Mouse (Mus musculus): ENCODE measurements around the gene Nicn1.
"Not testable (repeated sequence)": the region's sequence is repeated elsewhere in the genome, so short reads cannot be mapped to it uniquely, and the experiment has no call there.

Nicn1 gene

DNA sequence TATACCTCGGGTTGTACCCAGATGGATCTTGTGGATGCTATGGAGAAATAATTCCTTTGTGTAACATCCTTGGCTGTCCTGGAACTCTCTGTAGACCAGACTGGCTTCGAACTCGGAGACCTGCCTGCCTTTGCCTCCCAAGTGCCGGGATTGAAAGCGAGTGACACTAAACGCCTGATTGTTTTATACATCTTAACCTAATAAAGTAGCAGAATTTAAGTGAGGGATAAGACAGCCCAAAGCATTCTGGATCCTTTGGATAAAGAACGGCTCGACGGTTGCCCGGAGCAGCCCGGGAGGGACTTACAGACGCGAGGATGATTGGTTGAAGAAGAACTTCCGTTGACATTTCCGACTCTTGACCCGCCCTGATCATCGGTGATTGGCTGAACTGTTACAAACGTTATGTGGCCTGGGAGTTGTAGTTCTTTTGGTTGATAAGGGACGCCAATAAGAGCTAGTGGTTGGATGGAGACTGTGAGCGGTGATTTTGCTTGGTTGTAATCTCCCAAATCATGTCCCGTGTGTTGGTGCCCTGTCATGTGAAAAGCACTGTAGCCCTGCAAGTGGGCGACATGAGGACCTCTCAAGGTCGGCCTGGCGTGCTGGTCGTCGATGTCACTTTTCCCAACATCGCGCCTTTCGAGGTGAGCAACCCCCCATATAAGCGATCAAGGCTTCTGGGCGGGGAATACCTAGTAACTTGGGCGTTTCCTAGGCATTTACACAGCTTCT lies at the start of gene Nicn1:
TSS of gene Nicn1 (plus strand) at position 414 of the 735 bp plus-strand sequence.
- DNase-seq (ENCODE audit: low read depth, low spot score): peak; percentile 95

DNA sequence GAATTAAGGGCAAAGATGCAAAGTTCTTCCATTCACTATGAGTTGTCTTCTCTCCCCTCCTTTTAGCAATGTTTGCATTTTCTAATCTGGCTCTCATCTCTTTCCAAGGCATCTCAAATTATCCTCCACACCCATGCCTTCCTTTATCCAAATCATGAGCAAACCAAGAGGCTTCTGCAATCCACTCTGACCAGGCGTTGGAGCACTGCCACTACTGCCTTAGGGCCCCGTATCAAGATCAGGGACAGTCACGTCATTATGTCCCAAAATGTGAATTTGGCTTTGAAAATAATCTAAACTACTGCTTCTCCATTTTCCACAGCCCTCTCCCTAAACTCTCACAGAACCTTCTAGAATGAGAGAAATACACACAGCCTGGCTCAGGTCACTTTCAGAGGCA lies 45.7 kb upstream of the Nicn1 start:
- no peak for DNase-seq (ENCODE audit: low read depth, low spot score)

DNA sequence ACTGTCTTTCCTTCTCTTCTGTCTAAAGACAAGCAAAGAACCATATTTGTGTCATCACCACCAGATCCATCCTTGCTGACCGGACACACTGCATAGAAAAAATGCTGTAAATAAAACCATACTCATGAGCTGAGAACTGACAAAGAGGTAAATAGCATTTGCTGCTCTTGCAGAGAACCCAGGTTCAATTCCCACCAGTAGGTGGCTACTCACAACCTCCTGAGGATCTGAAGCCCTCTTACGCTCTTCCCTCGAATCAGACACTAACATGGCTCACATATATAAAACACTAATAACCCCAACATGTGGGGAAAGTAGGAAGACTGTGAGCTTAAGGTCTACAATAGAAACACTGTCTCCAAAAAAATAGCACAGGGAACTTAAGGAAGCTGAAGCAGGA lies 45.2 kb upstream of the Nicn1 start:
- DNase-seq (ENCODE audit: low read depth, low spot score): no peak

DNA sequence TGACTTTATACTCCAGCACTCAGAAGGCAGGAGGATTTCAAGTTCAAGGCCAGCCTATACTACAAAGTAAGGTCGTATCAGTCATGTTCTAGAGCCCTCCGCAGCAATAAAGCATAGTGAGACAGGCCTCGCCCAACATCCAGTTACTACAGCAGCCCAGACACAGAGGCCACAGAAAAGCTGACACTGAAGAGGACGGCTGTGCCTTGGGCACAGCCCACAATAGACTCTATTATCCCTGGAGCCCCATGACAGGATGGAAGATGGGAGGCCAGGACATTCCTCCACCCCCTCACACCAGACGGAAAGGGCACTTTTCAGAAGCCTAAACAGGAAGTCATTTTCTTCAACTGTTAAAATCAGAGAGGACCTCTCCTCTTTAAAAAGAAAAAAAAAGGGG lies 41.3 kb upstream of the Nicn1 start:
- no peak for DNase-seq (ENCODE audit: low read depth, low spot score)

DNA sequence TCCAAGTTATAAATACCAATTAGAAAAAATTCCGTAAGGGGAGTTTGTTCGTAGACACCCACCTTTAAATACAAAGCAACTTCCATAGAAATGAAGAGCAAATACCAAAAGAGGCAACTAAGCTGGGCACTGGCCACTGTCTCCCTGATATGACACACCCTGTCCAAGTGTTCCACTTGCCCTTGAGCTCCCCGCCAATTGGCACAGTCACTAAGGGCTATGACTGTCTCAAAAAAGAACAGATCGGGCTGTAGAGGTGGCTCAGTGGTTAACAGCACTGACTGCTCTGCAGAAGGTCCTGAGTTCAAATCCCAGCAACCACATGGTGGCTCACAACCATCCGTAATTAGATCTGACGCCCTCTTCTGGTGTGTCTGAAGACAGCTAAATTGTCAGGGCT lies 38.4 kb upstream of the Nicn1 start:
- no peak for DNase-seq (ENCODE audit: low read depth, low spot score)

DNA sequence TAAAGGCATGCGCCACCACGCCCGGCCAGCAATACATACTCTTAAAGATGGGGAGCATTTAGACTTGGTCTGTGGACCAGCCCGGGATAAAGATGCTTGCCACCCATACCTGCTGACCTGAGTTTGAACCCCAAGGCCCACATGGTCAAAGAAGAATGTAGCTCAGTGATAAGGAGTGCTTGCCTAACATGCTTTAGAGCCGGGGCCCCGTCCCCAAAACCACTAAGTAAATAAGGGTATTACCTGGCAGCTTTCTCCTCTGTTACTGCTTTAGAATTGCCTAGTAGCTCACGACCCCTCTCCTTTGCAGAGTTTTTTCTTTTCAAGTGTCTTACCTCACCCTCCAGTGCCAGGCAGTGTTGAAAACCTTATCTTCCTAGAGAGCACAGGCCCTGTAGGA lies 37.5 kb upstream of the Nicn1 start:
- DNase-seq (ENCODE audit: low read depth, low spot score): no peak

DNA sequence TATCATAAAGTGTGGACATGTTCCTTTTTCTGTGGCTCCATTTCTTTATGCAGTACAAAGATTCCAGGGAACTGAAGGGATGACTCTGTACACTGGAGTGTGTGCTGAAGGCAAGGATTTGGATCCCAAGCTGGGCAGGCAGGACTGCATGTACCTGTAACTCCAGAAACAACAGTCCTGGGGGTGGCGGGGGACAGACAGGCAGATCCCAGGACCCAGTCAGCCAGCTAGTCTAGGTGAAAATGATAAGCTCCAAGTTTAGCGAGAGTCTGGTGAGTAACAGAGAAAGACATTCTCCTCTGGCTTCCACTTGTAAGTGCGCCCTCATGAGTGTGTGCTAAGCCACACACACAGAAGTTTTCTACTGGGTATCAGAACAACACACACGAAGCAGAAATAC lies 29.7 kb upstream of the Nicn1 start:
- DNase-seq (ENCODE audit: low read depth, low spot score): no peak

DNA sequence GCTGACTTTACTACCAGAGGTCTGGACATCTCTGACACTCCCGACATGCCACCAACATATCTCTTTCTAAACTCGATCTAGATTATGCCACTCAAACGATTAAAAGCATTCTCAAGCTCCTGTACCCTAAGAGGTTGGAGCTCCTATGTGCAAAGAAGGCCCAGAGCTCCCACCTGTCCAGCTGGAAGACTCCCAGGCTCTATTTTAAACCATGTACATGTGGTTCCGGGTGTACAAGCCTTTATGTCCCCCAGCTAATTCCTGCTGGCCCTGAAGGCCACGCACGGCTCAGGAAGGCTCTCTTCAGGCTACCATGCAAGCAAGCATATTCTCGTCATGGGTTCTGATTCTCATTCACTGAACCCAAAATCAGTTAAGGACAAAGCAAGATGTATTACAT lies 28.4 kb upstream of the Nicn1 start:
- no peak for DNase-seq (ENCODE audit: low read depth, low spot score)

DNA sequence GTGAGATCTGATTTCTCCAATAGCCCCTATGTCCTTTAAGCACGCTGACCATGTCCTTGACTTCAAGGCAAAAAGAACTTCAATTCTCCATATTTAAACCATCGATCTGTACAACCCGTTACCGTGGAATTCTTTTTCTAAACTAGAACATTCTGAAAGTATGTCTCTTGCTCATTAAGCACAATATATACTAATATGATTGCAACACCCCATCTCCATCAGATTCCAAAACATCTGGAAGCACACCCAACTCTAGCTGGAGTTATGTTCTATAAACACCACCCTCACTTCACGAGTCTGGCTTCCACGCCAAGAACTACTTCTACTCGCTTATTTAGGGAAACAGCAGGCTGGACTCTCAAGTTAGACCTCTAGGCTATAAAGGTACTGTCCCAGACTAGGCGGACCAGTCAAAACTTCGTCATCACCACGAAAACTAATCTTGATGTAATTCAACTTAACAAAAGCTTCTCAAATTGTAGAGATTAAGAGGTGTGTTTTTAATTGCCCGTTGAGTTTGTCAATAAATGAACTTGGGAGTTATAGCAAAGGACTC lies 27.7 kb upstream of the Nicn1 start:
- no peak for DNase-seq (ENCODE audit: low read depth, low spot score)

DNA sequence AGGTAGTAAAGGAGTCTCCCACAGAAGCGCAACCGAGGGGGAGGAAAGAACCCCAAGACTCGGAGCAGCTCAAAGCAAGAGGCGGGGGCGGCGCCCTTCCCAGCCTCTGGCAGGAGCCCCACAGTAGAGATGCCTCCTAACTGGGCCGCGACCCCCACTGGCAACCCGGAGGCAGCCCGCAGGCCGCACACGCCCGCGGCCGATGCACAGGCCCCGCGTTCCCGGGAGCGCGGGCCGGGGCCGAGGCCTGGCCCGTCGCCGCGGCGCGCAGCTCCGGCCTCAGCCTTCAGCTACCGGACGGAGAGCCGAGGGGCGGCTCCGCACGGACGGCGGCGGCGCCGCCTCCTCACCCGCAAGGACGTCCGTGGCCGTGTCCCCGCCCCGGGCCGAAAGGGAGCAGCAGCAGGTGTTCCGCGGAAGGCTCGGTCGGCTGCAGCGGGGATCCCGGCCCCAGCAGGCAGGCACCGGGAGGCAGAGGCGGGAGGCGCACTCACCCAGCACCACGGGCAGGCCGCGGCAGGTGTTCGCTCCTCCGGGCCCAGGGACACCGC lies 27.0 kb upstream of the Nicn1 start:
- no peak for DNase-seq (ENCODE audit: low read depth, low spot score)

DNA sequence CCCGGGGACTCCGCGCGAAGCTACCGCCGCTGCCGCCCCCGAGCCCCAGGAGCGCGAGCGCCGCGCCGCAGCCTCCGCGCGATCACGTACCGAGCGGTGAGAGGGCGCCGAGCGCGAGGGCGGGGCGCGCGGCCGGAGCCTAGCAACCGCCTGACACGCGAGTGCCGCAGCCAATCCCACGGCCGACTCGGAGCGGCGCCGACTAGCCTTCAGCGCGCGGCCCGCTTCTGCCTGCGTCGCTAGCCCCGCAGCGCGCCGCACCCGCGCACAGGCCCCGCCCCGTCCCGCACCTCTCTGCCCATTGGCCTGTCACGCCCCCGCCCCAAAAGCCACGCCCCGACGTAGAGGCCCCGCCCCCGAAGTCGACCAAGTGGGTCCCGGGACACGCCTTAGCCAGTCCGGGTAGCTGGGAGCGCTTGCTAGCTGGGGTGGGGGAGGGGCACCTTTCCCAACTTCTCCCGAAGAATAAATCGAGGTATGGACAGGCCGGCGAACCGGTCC lies 26.5 kb upstream of the Nicn1 start, which contains the start of gene Dag1:
TSS of gene Dag1 (minus strand) at position 269 of the 501 bp plus-strand sequence.
- DNase-seq (ENCODE audit: low read depth, low spot score): peak; percentile 97

DNA sequence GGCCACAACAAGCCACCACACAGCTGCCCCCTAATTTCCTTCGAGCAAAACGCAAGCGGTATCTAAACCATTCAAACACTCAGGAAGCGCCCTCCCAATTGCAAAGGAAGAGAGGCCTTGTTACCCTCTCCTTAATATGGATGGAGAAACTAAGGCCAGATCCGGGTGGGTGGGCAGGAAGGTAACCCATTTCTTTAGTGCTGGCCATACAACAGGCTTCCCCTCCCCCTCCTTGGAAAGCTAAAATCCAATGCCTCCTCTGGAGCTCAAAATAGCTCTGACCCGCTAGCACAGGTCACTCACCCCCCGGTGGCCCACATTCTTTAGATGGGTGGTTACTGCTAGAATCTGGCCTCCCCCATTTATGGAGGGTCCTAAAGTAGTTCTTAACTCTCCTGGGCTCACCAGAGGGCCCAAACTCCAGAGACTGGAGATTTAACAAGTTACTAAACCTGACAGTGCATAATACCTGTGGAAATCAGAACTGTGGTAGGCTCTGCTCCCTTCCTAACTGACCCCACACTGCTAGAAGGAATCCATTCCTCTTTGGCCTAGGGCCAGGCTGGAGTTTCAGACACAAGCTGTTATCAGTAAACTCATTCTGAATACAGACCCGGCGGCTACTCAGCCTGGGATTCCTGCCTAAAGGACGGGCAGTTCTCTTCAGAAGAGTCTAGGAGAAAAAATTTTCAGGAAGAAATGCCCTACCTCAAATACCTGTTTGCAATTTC lies 25.9 kb upstream of the Nicn1 start:
- DNase-seq (ENCODE audit: low read depth, low spot score): peak; percentile 61

DNA sequence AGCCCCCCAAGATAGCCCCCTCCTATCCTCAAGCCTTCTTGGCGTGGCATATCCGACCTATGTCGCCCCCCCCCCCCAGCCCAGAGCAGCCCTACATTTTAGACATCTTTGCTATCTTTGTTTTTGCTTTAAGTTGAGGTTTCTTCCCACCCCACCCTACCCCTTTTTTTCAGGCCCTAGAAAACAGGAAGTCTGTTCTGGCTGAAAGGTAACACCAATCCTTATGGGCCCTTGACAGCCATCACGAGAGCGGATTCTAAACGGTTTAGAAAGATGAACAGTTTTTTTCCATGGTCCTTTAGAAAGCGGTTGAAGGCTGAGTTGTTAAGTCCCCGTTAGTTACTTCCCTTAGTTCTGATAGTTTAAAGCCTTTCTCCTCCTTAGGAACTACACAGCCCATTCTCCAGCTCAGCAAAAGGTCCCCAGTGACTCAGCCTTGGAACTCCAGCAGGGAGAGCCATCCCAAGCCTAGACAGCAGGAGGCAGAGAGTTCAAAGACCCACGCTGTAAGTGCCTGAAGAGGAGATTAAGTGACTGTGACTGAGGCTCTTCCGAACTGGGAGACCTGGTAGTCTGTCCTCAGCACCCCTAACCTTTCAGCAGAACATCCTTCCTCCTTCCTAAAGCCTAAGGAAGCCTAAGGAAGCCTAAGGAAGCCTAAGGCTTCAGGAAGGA lies 23.8 kb upstream of the Nicn1 start:
- DNase-seq (ENCODE audit: low read depth, low spot score): no peak

DNA sequence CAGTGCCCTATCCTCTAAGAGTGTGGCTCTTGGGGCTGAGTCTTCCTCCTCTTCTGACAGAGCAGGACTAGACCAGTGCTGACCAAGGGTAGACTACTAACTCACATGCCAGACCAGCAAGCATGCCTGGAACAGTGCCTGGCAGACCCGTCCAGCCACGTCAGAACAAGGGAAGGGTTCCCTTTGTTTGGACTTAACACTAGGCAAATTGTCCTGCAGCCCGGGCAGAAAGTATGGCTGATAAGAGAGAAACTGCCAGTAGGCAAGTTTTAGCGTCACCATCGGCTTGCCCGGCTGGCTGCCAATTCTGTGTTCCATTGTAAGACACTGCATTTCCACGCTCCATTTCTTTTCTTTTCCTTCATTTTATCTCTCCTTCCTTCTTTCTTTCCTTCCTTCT lies 22.5 kb upstream of the Nicn1 start:
- no peak for DNase-seq (ENCODE audit: low read depth, low spot score)

DNA sequence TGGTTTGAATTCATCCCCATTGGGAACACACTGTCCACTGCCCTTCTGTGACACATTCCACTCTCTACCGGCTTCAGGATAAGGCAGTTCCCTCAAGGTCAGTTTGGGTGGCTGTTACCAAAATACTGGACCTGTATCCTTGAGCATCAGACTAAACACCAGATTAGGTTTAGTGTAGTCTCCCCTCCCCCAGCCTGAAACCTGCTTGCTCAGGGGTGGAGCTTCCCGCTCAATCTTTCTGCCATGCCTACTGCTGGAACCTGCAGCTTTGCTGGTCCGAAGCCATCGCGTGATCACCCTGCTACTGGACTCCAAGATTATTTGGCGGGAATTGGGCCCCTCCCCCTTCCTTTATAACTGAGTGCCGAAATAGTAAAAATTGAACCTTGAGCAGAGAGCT lies 21.5 kb upstream of the Nicn1 start:
- not testable (repeated sequence) for DNase-seq (ENCODE audit: low read depth, low spot score)

DNA sequence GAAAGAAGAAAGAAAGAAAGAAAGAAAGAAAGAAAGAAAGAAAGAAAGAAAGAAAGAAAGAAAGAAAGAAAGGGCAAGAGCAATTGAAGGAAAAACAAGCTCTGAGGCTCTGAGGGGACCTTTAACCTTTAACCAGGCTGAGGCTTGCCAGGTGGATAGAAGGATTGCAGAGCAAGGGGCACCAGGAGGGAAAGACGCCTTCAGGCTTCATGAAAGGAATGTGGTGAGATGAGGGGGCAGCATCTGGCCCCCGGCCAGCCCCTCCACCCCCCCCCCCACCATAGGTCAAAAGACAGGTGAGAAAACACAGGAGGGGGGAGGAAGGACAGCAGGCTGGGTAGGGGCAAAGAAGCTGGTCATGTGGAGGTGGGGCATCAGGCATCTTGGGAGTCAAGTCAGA lies 18.3 kb upstream of the Nicn1 start:
- no peak for DNase-seq (ENCODE audit: low read depth, low spot score)

DNA sequence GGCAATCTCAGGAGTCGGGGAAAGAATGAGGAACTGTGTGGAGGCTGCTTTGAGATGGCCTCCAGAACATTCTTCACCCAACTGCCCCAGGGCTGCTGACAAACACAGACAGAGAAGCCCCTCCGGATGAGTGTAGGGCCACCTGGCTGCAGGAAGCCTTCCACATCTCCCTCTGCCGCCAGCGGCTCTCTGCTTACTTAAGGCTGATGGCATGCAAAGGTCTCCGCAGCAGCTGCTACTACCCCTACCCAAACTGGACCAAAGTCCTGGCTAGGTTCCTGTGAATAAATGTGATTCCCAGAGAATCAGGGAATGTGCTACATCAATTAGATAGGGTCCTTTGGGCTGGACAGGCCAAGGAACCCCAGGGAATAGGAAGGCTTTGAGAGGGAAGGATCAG lies 17.5 kb upstream of the Nicn1 start:
- DNase-seq (ENCODE audit: low read depth, low spot score): no peak

DNA sequence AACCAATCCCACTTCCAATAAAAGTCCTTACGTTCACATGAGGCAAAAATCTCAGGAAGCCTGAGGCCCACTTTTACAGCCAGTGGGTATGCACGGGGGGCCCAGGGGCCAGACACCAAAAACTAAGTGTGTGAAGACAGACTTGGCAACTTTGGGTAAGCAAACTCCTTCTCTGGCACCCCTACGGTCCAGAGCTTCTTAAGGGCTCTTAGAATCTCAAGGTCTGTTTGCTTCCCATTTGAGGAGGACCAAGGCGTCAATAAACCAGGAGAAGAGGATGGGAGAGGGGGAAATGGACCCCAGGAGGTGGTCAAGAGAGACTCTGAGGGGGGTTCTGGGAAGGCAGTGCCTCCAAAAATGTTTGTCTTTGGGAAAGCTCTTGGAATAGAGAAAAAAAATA lies 16.7 kb upstream of the Nicn1 start:
- no peak for DNase-seq (ENCODE audit: low read depth, low spot score)

DNA sequence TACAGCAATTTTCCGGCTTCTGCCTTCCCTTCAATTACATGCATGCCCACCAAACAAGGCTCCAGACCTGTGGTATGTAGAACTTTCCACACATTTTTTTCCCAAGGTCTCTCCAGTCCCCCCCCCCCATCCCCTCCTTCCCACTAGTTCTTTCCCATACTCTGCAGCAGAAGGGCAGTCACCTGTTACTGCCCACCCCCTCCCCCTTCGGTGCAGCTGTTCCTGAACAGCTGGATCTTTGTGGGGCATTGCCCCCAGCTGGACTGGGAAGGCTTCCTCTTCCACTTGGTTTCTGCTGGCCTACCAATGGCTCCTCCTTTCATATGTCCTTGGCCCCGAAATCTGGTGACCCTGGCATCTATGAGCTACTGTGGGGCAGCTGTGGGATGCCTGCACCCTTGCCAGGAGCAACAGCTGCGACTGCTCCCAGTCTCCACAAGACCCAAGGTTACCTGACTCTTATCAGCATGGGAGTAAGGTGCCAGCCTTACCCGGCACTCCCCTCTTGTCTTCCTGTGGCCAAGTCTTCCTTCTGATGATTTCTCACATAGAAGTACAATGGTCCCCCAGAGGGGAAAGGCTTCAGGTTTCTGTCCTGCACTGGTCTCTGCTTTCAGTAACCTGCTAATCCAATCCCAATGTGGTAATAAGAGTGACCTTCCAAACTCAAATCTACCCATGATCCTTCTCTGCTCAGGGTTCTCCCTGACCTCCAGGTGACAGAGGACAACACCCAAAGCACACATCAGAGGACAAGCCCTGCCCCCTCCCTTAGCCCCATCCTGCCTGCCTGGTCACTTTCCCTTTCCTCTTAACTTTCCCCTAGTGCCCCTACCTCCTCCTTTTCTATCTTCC lies 15.5 kb upstream of the Nicn1 start:
- DNase-seq (ENCODE audit: low read depth, low spot score): no peak

DNA sequence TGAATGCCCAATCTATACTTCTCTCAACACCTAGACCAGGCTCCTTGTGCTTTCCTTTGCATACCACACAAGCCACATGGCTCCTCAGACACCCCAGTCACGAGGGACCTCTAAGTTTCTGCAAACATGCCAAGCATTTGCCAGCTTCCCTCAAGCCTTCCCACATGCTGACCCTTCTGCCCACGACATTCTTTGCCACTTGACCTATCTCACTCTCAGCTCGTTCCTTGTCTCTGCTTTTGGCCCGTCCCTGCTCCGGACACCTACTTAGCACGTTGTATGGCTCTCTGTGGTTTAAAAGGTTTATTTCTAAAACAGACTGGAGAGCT lies 14.9 kb upstream of the Nicn1 start:
- DNase-seq (ENCODE audit: low read depth, low spot score): no peak

Data from mesoderm, embryonic 11.5 days (tissue).